Mouse (Mus musculus): ENCODE results near the gene Slc5a5.

DNA sequence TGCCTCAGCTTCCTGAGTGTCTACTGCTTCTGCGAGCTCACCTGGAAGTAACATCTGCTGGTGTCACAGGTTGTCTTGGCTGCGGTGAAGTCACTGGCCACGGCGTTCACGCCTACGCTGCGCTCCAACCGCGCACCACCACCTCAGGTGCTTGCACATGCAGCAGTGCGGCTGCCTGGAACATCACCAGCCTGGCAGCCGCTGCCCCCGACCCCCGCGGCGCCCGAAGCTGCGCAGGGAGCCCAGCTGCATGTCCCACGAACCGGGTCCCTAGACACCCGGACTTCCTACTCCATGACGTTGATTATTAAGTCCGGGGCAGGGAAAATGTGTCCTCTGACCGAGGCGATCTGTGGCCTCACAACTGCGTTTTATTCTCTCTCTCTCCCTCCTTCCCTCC is 50.1 kb downstream of the Slc5a5 start:
- no peak for TF ChIP-seq CTCF (IDR thresholded peaks at IDR 0.05; ENCODE audit: low read depth, low read length)
- TF ChIP-seq POLR2A (IDR thresholded peaks at IDR 0.05; ENCODE audit: borderline replicate concordance, low read depth, low read length) = no peak
